Mouse (Mus musculus): Measurements from ENCODE around the gene Oasl2.

Oasl2 gene

GRCm38 (mm10) chr5:114953326-114953725, 56.6 kb downstream of the Oasl2 start:
- in situ Hi-C loops (cut with MboI; ENCODE audit: low sequenced_read_pairs): no loop called here

- in situ Hi-C loops (cut with MboI; ENCODE audit: low sequenced_read_pairs): no loop called here
Measured at GRCm38 (mm10) chr5:114958069-114958468, 61.3 kb downstream of the Oasl2 start.

Measured in CH12F3 (cell line).